Mouse (Mus musculus) T-helper 2 cell (primary cell): ENCODE measurements at regions not wholly inside any gene's neighbourhood (a gene's known extent, or its start where the extent isn't known, plus 50 kb on each side); places are given as distances from the start of the nearest gene placed in this dataset.

Source experiments
- in situ Hi-C: fragments of 300-600 bp; cut with MboI, MseI; formaldehyde crosslinking; loops from one replicate; pipeline ENCODE4 v1.15.1; 2025; ENCODE audit warnings: high pct_unique_total_duplicates

- in situ Hi-C loops: loop anchor here (10.0 kb wide), 1 partner anchor 2000 kb away; no protein-coding TSS in a partner anchor
These were observed 270.1 kb downstream of the Mid1ip1 start for GRCm38 (mm10) chrX:10984894-10985293.

GRCm38 (mm10) chrX:10991871-10992210 lies 277.0 kb downstream of the Mid1ip1 start:
- in situ Hi-C loops: no loop called here

GRCm38 (mm10) chrX:10992211-10993004 lies 277.6 kb downstream of the Mid1ip1 start:
- in situ Hi-C loops: no loop called here

GRCm38 (mm10) chrX:10993005-10993377 lies 278.2 kb downstream of the Mid1ip1 start:
- in situ Hi-C loops: no loop called here

GRCm38 (mm10) chrX:10994910-10995309 lies 280.1 kb downstream of the Mid1ip1 start:
- in situ Hi-C loops: no loop called here

- in situ Hi-C loops: no loop called here
These were observed 286.4 kb downstream of the Mid1ip1 start for GRCm38 (mm10) chrX:11001180-11001579.

GRCm38 (mm10) chrX:11039278-11039677 lies 259.8 kb upstream of the H2al1a start:
- in situ Hi-C loops: no loop called here

- in situ Hi-C loops: no loop called here
These were observed 252.3 kb upstream of the H2al1a start for GRCm38 (mm10) chrX:11046769-11047168.

- in situ Hi-C loops: no loop called here
These were observed 216.9 kb upstream of the H2al1a start for GRCm38 (mm10) chrX:11082171-11082570.

- in situ Hi-C loops: no loop called here
These were observed 216.2 kb upstream of the H2al1a start for GRCm38 (mm10) chrX:11082845-11083244.

- in situ Hi-C loops: no loop called here
These were observed 212.6 kb upstream of the H2al1a start for GRCm38 (mm10) chrX:11086257-11087072.

GRCm38 (mm10) chrX:11087913-11088312 lies 211.1 kb upstream of the H2al1a start:
- in situ Hi-C loops: no loop called here

- in situ Hi-C loops: no loop called here
These were observed 210.6 kb upstream of the H2al1a start for GRCm38 (mm10) chrX:11088506-11088905.

GRCm38 (mm10) chrX:11090432-11090831 lies 208.6 kb upstream of the H2al1a start:
- in situ Hi-C loops: no loop called here

- in situ Hi-C loops: no loop called here
These were observed 201.3 kb upstream of the H2al1a start for GRCm38 (mm10) chrX:11097581-11098254.

- in situ Hi-C loops: no loop called here
These were observed 200.7 kb upstream of the H2al1a start for GRCm38 (mm10) chrX:11098366-11098765.

- in situ Hi-C loops: no loop called here
These were observed 199.6 kb upstream of the H2al1a start for GRCm38 (mm10) chrX:11099146-11100087.

- in situ Hi-C loops: no loop called here
These were observed 198.1 kb upstream of the H2al1a start for GRCm38 (mm10) chrX:11100935-11101334.

GRCm38 (mm10) chrX:11131253-11131652 lies 167.8 kb upstream of the H2al1a start:
- in situ Hi-C loops: loop anchor here (25.0 kb wide), 1 partner anchor 544 kb away; no protein-coding TSS in a partner anchor

- in situ Hi-C loops: loop anchor here (25.0 kb wide), 1 partner anchor 553 kb away; no protein-coding TSS in a partner anchor
These were observed 159.1 kb upstream of the H2al1a start for GRCm38 (mm10) chrX:11139971-11140421.

- in situ Hi-C loops: loop anchor here (25.0 kb wide), 1 partner anchor 554 kb away; no protein-coding TSS in a partner anchor
These were observed 157.8 kb upstream of the H2al1a start for GRCm38 (mm10) chrX:11141294-11141693.
